Comparison of ENCODE assay signal across 13 mouse cellular contexts in the genomic region with DNA sequence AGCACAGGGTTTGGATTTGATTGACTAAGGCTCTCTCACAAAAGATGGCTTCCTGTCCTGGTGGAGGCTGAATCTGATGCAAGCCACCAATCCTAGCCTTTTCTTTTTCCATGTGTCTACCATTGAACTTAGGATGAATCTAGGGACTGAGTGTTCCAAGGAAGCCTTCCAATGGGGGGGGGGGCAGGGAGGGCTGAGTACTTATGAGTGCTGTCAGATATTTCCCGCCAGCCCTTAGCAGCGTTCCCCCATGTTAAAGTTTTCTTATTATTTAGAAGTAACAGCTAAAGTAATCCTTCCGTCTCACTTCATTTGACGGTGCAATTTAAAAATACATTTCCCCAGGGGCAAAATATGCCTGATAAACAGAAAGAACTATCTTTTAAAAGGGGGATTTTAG.
"Had no signal": no experiment of that assay in that cellular context is flagged by ENCODE, and none has a peak within 500 bp of the region (broad histone marks: within the 10 kb centered on the region; RNA-seq: fewer than 3 reads in every experiment).

No protein-coding gene starts in this region.

- H3K36me3 ChIP-seq: limb, embryonic 12.5 days; liver, embryonic 13.5 days; midbrain, embryonic 15.5 days; neural tube, embryonic 12.5 days had no signal

- H3K9ac ChIP-seq: limb, embryonic 12.5 days; liver, embryonic 13.5 days; liver, postnatal 0 days; midbrain, embryonic 15.5 days; neural tube, embryonic 12.5 days had no signal

- H3K4me3 ChIP-seq: layer of hippocampus, adult 2 months; limb, embryonic 12.5 days; liver, embryonic 13.5 days; megakaryocyte, embryonic 14.5 days; midbrain, embryonic 15.5 days; neural tube, embryonic 12.5 days had no signal

- H3K27ac ChIP-seq: layer of hippocampus, adult 2 months; limb, embryonic 12.5 days; liver, embryonic 13.5 days; macrophage; midbrain, embryonic 15.5 days; neural tube, embryonic 12.5 days had no signal

- ATAC-seq: intestine, embryonic 16.5 days; liver, postnatal 0 days; midbrain, embryonic 15.5 days had no signal

- DNase-seq: kidney, adult 8-10 months; liver; liver, embryonic 13.5 days; liver, postnatal 0 days; thymus, postnatal 4 days had no signal

- H3K4me2 ChIP-seq: limb, embryonic 12.5 days; liver, embryonic 13.5 days; midbrain, embryonic 11.5 days; midbrain, embryonic 15.5 days; neural tube, embryonic 12.5 days had no signal

- H3K9me3 ChIP-seq: liver, embryonic 13.5 days; midbrain, embryonic 15.5 days; neural tube, embryonic 12.5 days had no signal

- H3K27me3 ChIP-seq: limb, embryonic 12.5 days; liver, embryonic 13.5 days; megakaryocyte, embryonic 14.5 days; midbrain, embryonic 15.5 days; neural tube, embryonic 12.5 days had no signal

- H3K4me1 ChIP-seq: liver, embryonic 13.5 days; megakaryocyte, embryonic 14.5 days; midbrain, embryonic 15.5 days; neural tube, embryonic 12.5 days had no signal
